ENCODE assay signal across 8 mouse cellular contexts in genomic region chr1:37539968-37540809, GRCm38 (mm10). TPM values are rescaled to one million over a fixed set of nuclear protein-coding genes. Genes with fewer than 3 reads are reported as not detected.
DNase-seq lines count a peak whose midpoint lies in the region; ATAC-seq lines count a peak whose summit lies in the region.

No protein-coding gene starts in this region.

- DNase-seq in right cerebral cortex, adult 18-20 months, result peak; percentile 29
- no peak for DNase-seq in right cerebral cortex, postnatal 25 days
- peak; percentile 27 for DNase-seq in forebrain, embryonic 10.5 days (ENCODE audit: extremely low spot score, low spot score)
- DNase-seq in layer of hippocampus, postnatal 14 days (ENCODE audit: low spot score in 2 of 2), result no peak

- no peaks in the 10 kb centered on the region for H3K36me3 ChIP-seq in erythroblast, embryonic 14.5 days (ENCODE audit: control insufficient read depth)
- H3K36me3 ChIP-seq in forebrain, embryonic 10.5 days (replicated peaks), result no peaks in the 10 kb centered on the region
- H3K36me3 ChIP-seq in limb, embryonic 12.5 days, result no peaks in the 10 kb centered on the region
- H3K36me3 ChIP-seq in stomach, embryonic 14.5 days (ENCODE audit: control insufficient read depth, insufficient read depth, low read length), result no peaks in the 10 kb centered on the region

- ATAC-seq in erythroblast, adult 5-6 weeks (replicated peaks; ENCODE audit: low FRiP score, poor library complexity, severe bottlenecking), result no peak
- peak; percentile 61 for ATAC-seq in limb, embryonic 12.5 days (ENCODE audit: insufficient number of reproducible peaks, insufficient read depth, low FRiP score, low TSS enrichment, low read depth)
- peak; percentile 64; the same call in 1 of the 2 replicates for ATAC-seq in stomach, embryonic 14.5 days (ENCODE audit: insufficient number of reproducible peaks, insufficient read depth, low FRiP score, low read depth)

- H3K9me3 ChIP-seq in erythroblast, embryonic 14.5 days (ENCODE audit: control insufficient read depth, low read length), result no peaks in the 10 kb centered on the region; the same call in 1 of the 2 replicates
- H3K9me3 ChIP-seq in forebrain, embryonic 10.5 days, result no peaks in the 10 kb centered on the region
- no peaks in the 10 kb centered on the region for H3K9me3 ChIP-seq in limb, embryonic 12.5 days
- no peaks in the 10 kb centered on the region for H3K9me3 ChIP-seq in stomach, embryonic 14.5 days (ENCODE audit: control insufficient read depth, low read depth, low read length)

- peaks cover 14% of the 10 kb centered on the region for H3K4me1 ChIP-seq in erythroblast, embryonic 14.5 days (ENCODE audit: control insufficient read depth)
- H3K4me1 ChIP-seq in forebrain, embryonic 10.5 days, result peaks cover 18% of the 10 kb centered on the region
- peaks cover 10% of the 10 kb centered on the region; the same call in 1 of the 2 replicates for H3K4me1 ChIP-seq in limb, embryonic 12.5 days (replicated peaks)
- no peaks in the 10 kb centered on the region for H3K4me1 ChIP-seq in stomach, embryonic 14.5 days (ENCODE audit: control insufficient read depth, insufficient read depth, low read length)

- peak overlapping the region; percentile 85 for H3K27ac ChIP-seq in forebrain, embryonic 10.5 days
- 0 out of 2 replicates have a peak overlapping the region, but pooled peaks have one; percentile 7 for H3K27ac ChIP-seq in limb, embryonic 12.5 days
- H3K27ac ChIP-seq in stomach, embryonic 14.5 days (ENCODE audit: low read length), result peak overlapping the region; percentile 27; the same call in 1 of the 2 replicates

- H3K9ac ChIP-seq in limb, embryonic 12.5 days (replicated peaks), result peak overlapping the region; percentile 82
- peak overlapping the region; percentile 64 for H3K9ac ChIP-seq in stomach, embryonic 14.5 days (replicated peaks; ENCODE audit: low read depth, low read length)

- H3K27me3 ChIP-seq in erythroblast, embryonic 14.5 days (ENCODE audit: control insufficient read depth), result peaks cover 54% of the 10 kb centered on the region
- peaks cover 44% of the 10 kb centered on the region for H3K27me3 ChIP-seq in forebrain, embryonic 10.5 days (ENCODE audit: poor library complexity, severe bottlenecking)
- H3K27me3 ChIP-seq in limb, embryonic 12.5 days, result peaks cover 15% of the 10 kb centered on the region; the same call in 1 of the 2 replicates
- H3K27me3 ChIP-seq in stomach, embryonic 14.5 days (ENCODE audit: control insufficient read depth, insufficient read depth, low read length), result no peaks in the 10 kb centered on the region

- H3K4me3 ChIP-seq in erythroblast, embryonic 14.5 days (replicated peaks), result peak overlapping the region; percentile 69
- peak overlapping the region; percentile 85 for H3K4me3 ChIP-seq in forebrain, embryonic 10.5 days
- peak overlapping the region; percentile 80 for H3K4me3 ChIP-seq in limb, embryonic 12.5 days (replicated peaks)
- peak overlapping the region; percentile 74 for H3K4me3 ChIP-seq in stomach, embryonic 14.5 days (ENCODE audit: low read depth, low read length)

- 4% methylated on average over 43 of the region's 47 CpGs for whole genome bisulfite sequencing in forebrain, embryonic 10.5 days
- WGBS in limb, embryonic 12.5 days, result 4% methylated on average over 38 of the region's 47 CpGs
- 1% methylated on average over 47 of the region's 47 CpGs for WGBS in stomach, embryonic 14.5 days

- H3K4me2 ChIP-seq in limb, embryonic 12.5 days, result peak overlapping the region; percentile 98
- peak overlapping the region; percentile 95 for H3K4me2 ChIP-seq in stomach, embryonic 14.5 days (replicated peaks; ENCODE audit: low read depth, low read length)

RNA-seq across cellular contexts. Expression of gene Mgat4a, which starts 0.6 kb away (rescaled TPM):
- polyA plus RNA-seq in erythroblast, embryonic 14.5 days (2012), result 0.01 and 0.09 TPM in 2 replicates
- 2.5 and 6.0 TPM in 2 replicates for total RNA-seq in erythroblast, adult 5-6 weeks (2015; ENCODE audit: low replicate concordance)
- 1.4 and 2.5 TPM in 2 replicates for total RNA-seq in erythroblast, adult 5-6 weeks (2017; ENCODE audit: low replicate concordance)
- 1.9 and 2.5 TPM in 2 replicates for polyA plus RNA-seq in forebrain, embryonic 10.5 days (2016; fragmentation: Nextera tagmentation; extraction: Ambion mirVana)
- polyA plus RNA-seq in limb, embryonic 12.5 days (2016; fragmentation: Nextera tagmentation; extraction: Ambion mirVana), result 3.7 and 4.7 TPM in 2 replicates
- 16.4 and 18.6 TPM in 2 replicates for polyA plus RNA-seq in stomach, embryonic 14.5 days (2014; fragmentation: Nextera tagmentation; extraction: Ambion mirVana)
- total RNA-seq in layer of hippocampus, postnatal 14 days (2021), result 10 to 100 TPM; 26.7 to 26.8 TPM

Comparison
In these comparisons a context has a peak if more than half of its experiments do, and no peak if none do; other contexts are left out.
1. DNase-seq: peak in right cerebral cortex, adult 18-20 months (single experiment) and forebrain, embryonic 10.5 days (single experiment); none in right cerebral cortex, postnatal 25 days (single experiment) and layer of hippocampus, postnatal 14 days (0 of 2).
2. H3K27ac ChIP-seq: peak in every context shown above with its lines; median percentile 85 in forebrain, embryonic 10.5 days; 27 in stomach, embryonic 14.5 days; 7 in limb, embryonic 12.5 days.
3. Peak in every context shown above with its lines, with median percentiles within 50 percentile points of each other: H3K4me3 ChIP-seq.